Mouse (Mus musculus): Measurements from ENCODE around the gene Mob3b.
A peak's percentile ranks its signal among the peaks of the same experiment; 100 is the strongest.

The Mob3b gene

GRCm38 (mm10) chr4:35148326-35148725 lies 9.0 kb downstream of the Mob3b start:
- no peak for DNase-seq (ENCODE audit: low read depth, low spot score)

- no peak for DNase-seq (ENCODE audit: low read depth, low spot score)
Measured at GRCm38 (mm10) chr4:35146597-35146996, 10.7 kb downstream of the Mob3b start.

- no peak for DNase-seq (ENCODE audit: low read depth, low spot score)
Measured at GRCm38 (mm10) chr4:35145726-35146125, 11.6 kb downstream of the Mob3b start.

- DNase-seq (ENCODE audit: low read depth, low spot score), result no peak
Measured at GRCm38 (mm10) chr4:35143472-35144102, 13.7 kb downstream of the Mob3b start.

- DNase-seq (ENCODE audit: low read depth, low spot score), result no peak
Measured at GRCm38 (mm10) chr4:35140317-35140716, 17.0 kb downstream of the Mob3b start.

- DNase-seq (ENCODE audit: low read depth, low spot score), result no peak
Measured at GRCm38 (mm10) chr4:35138077-35138476, 19.2 kb downstream of the Mob3b start.

GRCm38 (mm10) chr4:35136996-35137395 lies 20.3 kb downstream of the Mob3b start:
- no peak for DNase-seq (ENCODE audit: low read depth, low spot score)

- peak; percentile 47 for DNase-seq (ENCODE audit: low read depth, low spot score)
Measured at GRCm38 (mm10) chr4:35135806-35136205, 21.5 kb downstream of the Mob3b start.

GRCm38 (mm10) chr4:35134846-35135611 lies 22.3 kb downstream of the Mob3b start:
- no peak for DNase-seq (ENCODE audit: low read depth, low spot score)

- no peak for DNase-seq (ENCODE audit: low read depth, low spot score)
Measured at GRCm38 (mm10) chr4:35133411-35133810, 23.9 kb downstream of the Mob3b start.

GRCm38 (mm10) chr4:35131592-35131991 lies 25.7 kb downstream of the Mob3b start:
- no peak for DNase-seq (ENCODE audit: low read depth, low spot score)

GRCm38 (mm10) chr4:35130411-35130948 lies 26.8 kb downstream of the Mob3b start:
- DNase-seq (ENCODE audit: low read depth, low spot score), result no peak

GRCm38 (mm10) chr4:35127759-35128158 lies 29.5 kb downstream of the Mob3b start:
- DNase-seq (ENCODE audit: low read depth, low spot score), result no peak

GRCm38 (mm10) chr4:35126776-35127175 lies 30.5 kb downstream of the Mob3b start:
- DNase-seq (ENCODE audit: low read depth, low spot score), result no peak

GRCm38 (mm10) chr4:35125299-35125777 lies 31.9 kb downstream of the Mob3b start:
- DNase-seq (ENCODE audit: low read depth, low spot score), result no peak

GRCm38 (mm10) chr4:35124027-35124426 lies 33.3 kb downstream of the Mob3b start:
- DNase-seq (ENCODE audit: low read depth, low spot score), result no peak

- no peak for DNase-seq (ENCODE audit: low read depth, low spot score)
Measured at GRCm38 (mm10) chr4:35123087-35123486, 34.2 kb downstream of the Mob3b start.

- DNase-seq (ENCODE audit: low read depth, low spot score), result no peak
Measured at GRCm38 (mm10) chr4:35121060-35121459, 36.2 kb downstream of the Mob3b start.

- DNase-seq (ENCODE audit: low read depth, low spot score), result no peak
Measured at GRCm38 (mm10) chr4:35120575-35120974, 36.7 kb downstream of the Mob3b start.

GRCm38 (mm10) chr4:35120159-35120558 lies 37.1 kb downstream of the Mob3b start:
- DNase-seq (ENCODE audit: low read depth, low spot score), result no peak

GRCm38 (mm10) chr4:35118851-35119250 lies 38.4 kb downstream of the Mob3b start:
- DNase-seq (ENCODE audit: low read depth, low spot score), result no peak

- no peak for DNase-seq (ENCODE audit: low read depth, low spot score)
Measured at GRCm38 (mm10) chr4:35117144-35117543, 40.1 kb downstream of the Mob3b start.

GRCm38 (mm10) chr4:35115933-35116332 lies 41.4 kb downstream of the Mob3b start:
- DNase-seq (ENCODE audit: low read depth, low spot score), result no peak

Data from ZHBTc4 (cell line).